Mouse (Mus musculus) embryonic facial prominence, embryonic 15.5 days (tissue): ENCODE results near the gene Spata2l. TPM values are rescaled to one million over a fixed set of nuclear protein-coding genes. Genes with fewer than 3 reads are reported as not detected.
"Not testable (repeated sequence)": the region's sequence is repeated elsewhere in the genome, so short reads cannot be mapped to it uniquely, and the experiment has no call there.

Experiments used
- ATAC-seq: fragments of 200-750 bp; cut with Nextera tagmentation; 2 replicates; pipeline ENCODE4 v1.8.0; 2017; ENCODE audit warnings: low read depth, moderate TSS enrichment; ENCODE audit not compliant: insufficient number of reproducible peaks, low FRiP score, low TSS enrichment
- H3K27ac ChIP-seq: fragments of 300-500 bp; sonication (generic); replicated peaks from 2 replicates; pipeline ENCODE4 v1.5.1; 2015; ENCODE audit warnings: mild to moderate bottlenecking, inconsistent platforms
- H3K27me3 ChIP-seq: fragments of 300-500 bp; sonication (generic); 2 replicates; pipeline ENCODE4 v1.6.1; 2015; ENCODE audit warnings: inconsistent platforms
- H3K36me3 ChIP-seq: fragments of 300-500 bp; sonication (generic); 2 replicates; pipeline ENCODE4 v1.6.1; 2015; ENCODE audit warnings: mild to moderate bottlenecking, inconsistent platforms
- H3K4me1 ChIP-seq: fragments of 300-500 bp; sonication (generic); 2 replicates; pipeline ENCODE4 v1.6.1; 2015; ENCODE audit warnings: inconsistent platforms
- H3K4me2 ChIP-seq: fragments of 300-500 bp; sonication (generic); replicated peaks from 2 replicates; pipeline ENCODE4 v1.6.1; 2015; ENCODE audit warnings: mild to moderate bottlenecking, inconsistent platforms
- H3K4me3 ChIP-seq: fragments of 300-500 bp; sonication (generic); replicated peaks from 2 replicates; pipeline ENCODE4 v1.5.1; 2015; ENCODE audit warnings: mild to moderate bottlenecking, inconsistent platforms
- H3K9ac ChIP-seq: fragments of 300-500 bp; sonication (generic); 2 replicates; pipeline ENCODE4 v1.6.1; 2015; ENCODE audit warnings: inconsistent platforms
- H3K9me3 ChIP-seq: fragments of 300-500 bp; sonication (generic); replicated peaks from 2 replicates; pipeline ENCODE4 v1.6.1; 2016; ENCODE audit warnings: inconsistent platforms
- WGBS: fragments of 180-500 bp; shearing (Covaris S2); methylation state at CpG from one replicate; pipeline ENCODE4 v1.1.7; 2015; 5-methylcytosine and 5-hydroxymethylcytosine counted together
- polyA plus RNA-seq: library from polyadenylated mRNA; unstranded; fragments of >200 nt; fragmentation: Nextera tagmentation; extraction: Ambion mirVana; gene quantifications from 2 replicates; pipeline ENCODE4 v1.2.1, GENCODE M21; 2015

The Spata2l gene
- polyA plus RNA-seq, 1 experiment from 2014 or later: 5.7 TPM

GRCm38 (mm10) chr8:123224278-123225266 lies 11.5 kb downstream of the Spata2l start, which contains the start of gene Cdk10:
Gene Cdk10, plus strand, starts transcription at chr8:123224842.
- Histone ChIP-seq H3K27ac (peak within 1 kb of the TSS; percentile 88), H3K4me1 (peaks cover 14% of the 10 kb centered on the region), H3K4me3 (peak within 1 kb of the TSS; percentile 75), H3K9me3 (no peaks in the 10 kb centered on the region), H3K4me2 (peak within 1 kb of the TSS; percentile 89), H3K27me3 (no peaks in the 10 kb centered on the region), H3K36me3 (peaks cover 23% of the 10 kb centered on the region), H3K9ac (peak within 1 kb of the TSS; percentile 86)
- ATAC-seq: peak; percentile 74
- 3% methylated on average over 59 of the region's 59 CpGs for WGBS

GRCm38 (mm10) chr8:123220917-123221316 lies 15.1 kb downstream of the Spata2l start:
- WGBS: 48% methylated on average over 1 of the region's 1 CpGs

GRCm38 (mm10) chr8:123215430-123215829 lies 20.6 kb downstream of the Spata2l start:
- Histone ChIP-seq H3K9me3 (no peaks in the 10 kb centered on the region), H3K4me3 (no peak overlapping the region), H3K27me3 (no peaks in the 10 kb centered on the region), H3K4me1 (peaks cover 21% of the 10 kb centered on the region), H3K36me3 (0 out of 2 replicates have a peak, but pooled peaks cover under 1% of the 10 kb centered on the region), H3K4me2 (no peak overlapping the region), H3K9ac (no peak overlapping the region), H3K27ac (no peak overlapping the region)
- ATAC-seq: no peak
- WGBS: 69% methylated on average over 3 of the region's 3 CpGs

More at GRCm38 (mm10) chr8:123220917-123221316, 15.1 kb downstream of the Spata2l start:
- H3K27me3 ChIP-seq: no peaks in the 10 kb centered on the region
- no peak for ATAC-seq
- H3K9me3 ChIP-seq: no peaks in the 10 kb centered on the region
- no peaks in the 10 kb centered on the region for H3K36me3 ChIP-seq
- H3K27ac ChIP-seq: no peak overlapping the region
- no peak overlapping the region for H3K9ac ChIP-seq
- no peak overlapping the region for H3K4me3 ChIP-seq
- peaks cover 14% of the 10 kb centered on the region for H3K4me1 ChIP-seq
- H3K4me2 ChIP-seq: no peak overlapping the region

- H3K4me2 ChIP-seq: peak overlapping the region; percentile 69
- peaks cover 21% of the 10 kb centered on the region for H3K4me1 ChIP-seq
- peak overlapping the region; percentile 95 for H3K4me3 ChIP-seq
- ATAC-seq: no peak
- H3K9ac ChIP-seq: peak overlapping the region; percentile 99
- H3K27me3 ChIP-seq: no peaks in the 10 kb centered on the region
- no peaks in the 10 kb centered on the region for H3K9me3 ChIP-seq
- H3K27ac ChIP-seq: no peak overlapping the region
- 20% methylated on average over 22 of the region's 22 CpGs for WGBS
- H3K36me3 ChIP-seq: peaks cover 22% of the 10 kb centered on the region
Observed at GRCm38 (mm10) chr8:123213118-123213772, 22.8 kb downstream of the Spata2l start.

DNA sequence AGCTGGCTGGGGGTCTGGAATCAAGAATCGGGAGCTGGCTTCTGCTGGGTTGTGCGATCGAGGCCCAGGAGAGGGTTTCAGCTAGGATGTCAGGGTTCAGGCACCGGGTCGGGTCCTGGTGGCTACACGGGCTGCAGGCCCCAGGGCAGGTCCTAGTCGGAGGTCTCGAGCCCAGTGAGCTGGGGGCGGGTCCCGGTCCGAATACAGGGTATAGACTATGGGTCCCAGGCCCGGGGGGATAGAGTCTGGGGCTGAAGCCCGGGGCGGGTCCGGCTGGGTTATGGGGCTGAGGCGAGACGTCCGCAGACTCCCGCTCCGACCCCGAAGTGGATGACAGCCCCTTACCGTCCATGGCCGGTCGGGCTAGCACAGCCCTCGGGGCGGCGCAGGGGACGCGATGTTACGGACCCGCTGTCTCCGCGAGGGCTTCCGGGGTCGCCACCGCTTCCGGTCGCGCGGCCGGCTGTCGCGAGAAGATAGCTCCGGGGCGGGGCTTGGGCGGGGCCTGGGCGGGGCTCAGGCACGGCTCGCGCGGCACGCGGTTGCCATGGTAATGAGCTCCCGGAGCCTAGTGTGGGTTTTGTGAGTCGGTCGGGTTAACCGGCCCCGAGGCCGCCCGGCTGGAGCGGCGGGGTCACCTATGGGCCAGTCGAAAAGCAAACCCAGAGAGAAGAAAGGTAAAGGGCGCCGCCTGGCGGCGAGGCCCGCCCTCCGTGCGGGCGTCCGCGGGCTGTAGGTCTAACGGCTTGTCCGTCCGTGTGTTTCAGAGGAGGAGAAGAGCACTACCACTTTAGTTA lies 23.5 kb downstream of the Spata2l start, which contains the start of the genes Chmp1a and Spata33:
TSS of gene Chmp1a (minus strand) at position 443 of the 797 bp plus-strand sequence.
TSS of gene Spata33 (plus strand) at position 512 of the 797 bp plus-strand sequence.
- peaks cover 29% of the 10 kb centered on the region for H3K36me3 ChIP-seq
- H3K27ac ChIP-seq: peak within 1 kb of the TSS; percentile 61
- H3K4me1 ChIP-seq: peaks cover 21% of the 10 kb centered on the region
- ATAC-seq: peak; percentile 90
- peak within 1 kb of the TSS; percentile 99 for H3K9ac ChIP-seq
- no peaks in the 10 kb centered on the region for H3K27me3 ChIP-seq
- 1% methylated on average over 73 of the region's 76 CpGs for WGBS
- H3K4me2 ChIP-seq: peak within 1 kb of the TSS; percentile 69
- no peaks in the 10 kb centered on the region for H3K9me3 ChIP-seq
- H3K4me3 ChIP-seq: peak within 1 kb of the TSS; percentile 95

GRCm38 (mm10) chr8:123211876-123212275 lies 24.2 kb downstream of the Spata2l start:
- Histone ChIP-seq H3K4me3 (peak overlapping the region; percentile 95), H3K27me3 (no peaks in the 10 kb centered on the region), H3K4me2 (peak overlapping the region; percentile 69), H3K9me3 (no peaks in the 10 kb centered on the region), H3K9ac (peak overlapping the region; percentile 99), H3K27ac (no peak overlapping the region), H3K4me1 (peaks cover 21% of the 10 kb centered on the region), H3K36me3 (peaks cover 35% of the 10 kb centered on the region)
- WGBS: 39% methylated on average over 10 of the region's 10 CpGs
- no peak for ATAC-seq

- Histone ChIP-seq H3K4me3 (no peak overlapping the region), H3K27ac (no peak overlapping the region), H3K9ac (no peak overlapping the region), H3K4me2 (no peak overlapping the region), H3K36me3 (peaks cover 40% of the 10 kb centered on the region), H3K27me3 (no peaks in the 10 kb centered on the region), H3K4me1 (peaks cover 3% of the 10 kb centered on the region; the same call in 1 of the 2 replicates), H3K9me3 (no peaks in the 10 kb centered on the region)
- WGBS: 83% methylated on average over 3 of the region's 3 CpGs
- no peak for ATAC-seq
Observed at GRCm38 (mm10) chr8:123203571-123203970, 32.5 kb downstream of the Spata2l start.

- H3K4me1 ChIP-seq: peaks cover 3% of the 10 kb centered on the region; the same call in 1 of the 2 replicates
- peaks cover 27% of the 10 kb centered on the region for H3K36me3 ChIP-seq
- 23% methylated on average over 5 of the region's 5 CpGs for WGBS
- no peak overlapping the region for H3K4me2 ChIP-seq
- H3K27me3 ChIP-seq: no peaks in the 10 kb centered on the region
- no peaks in the 10 kb centered on the region for H3K9me3 ChIP-seq
- H3K9ac ChIP-seq: no peak overlapping the region
- no peak overlapping the region for H3K27ac ChIP-seq
- ATAC-seq: no peak
- no peak overlapping the region for H3K4me3 ChIP-seq
Observed at GRCm38 (mm10) chr8:123202288-123202687, 33.7 kb downstream of the Spata2l start.

- H3K4me2 ChIP-seq: no peak overlapping the region
- no peak overlapping the region for H3K4me3 ChIP-seq
- peaks cover 8% of the 10 kb centered on the region for H3K36me3 ChIP-seq
- no peak overlapping the region for H3K9ac ChIP-seq
- 66% methylated on average over 14 of the region's 14 CpGs for WGBS
- H3K4me1 ChIP-seq: peaks cover 3% of the 10 kb centered on the region; the same call in 1 of the 2 replicates
- H3K27me3 ChIP-seq: no peaks in the 10 kb centered on the region
- no peak for ATAC-seq
- H3K27ac ChIP-seq: no peak overlapping the region
- H3K9me3 ChIP-seq: no peaks in the 10 kb centered on the region
Observed at GRCm38 (mm10) chr8:123199864-123200263, 36.2 kb downstream of the Spata2l start.

- ATAC-seq: not testable (repeated sequence)
Observed at GRCm38 (mm10) chr8:123197016-123197415, 39.0 kb downstream of the Spata2l start.

More at GRCm38 (mm10) chr8:123197016-123197415, 39.0 kb downstream of the Spata2l start:
- H3K27me3 ChIP-seq, H3K36me3 ChIP-seq, H3K27ac ChIP-seq, H3K9me3 ChIP-seq, H3K4me2 ChIP-seq, H3K4me3 ChIP-seq, H3K4me1 ChIP-seq, H3K9ac ChIP-seq: not testable (repeated sequence)
- 75% methylated on average over 5 of the region's 5 CpGs for WGBS
